Comparison of ENCODE assay signal across 10 mouse cellular contexts in the genomic region with DNA sequence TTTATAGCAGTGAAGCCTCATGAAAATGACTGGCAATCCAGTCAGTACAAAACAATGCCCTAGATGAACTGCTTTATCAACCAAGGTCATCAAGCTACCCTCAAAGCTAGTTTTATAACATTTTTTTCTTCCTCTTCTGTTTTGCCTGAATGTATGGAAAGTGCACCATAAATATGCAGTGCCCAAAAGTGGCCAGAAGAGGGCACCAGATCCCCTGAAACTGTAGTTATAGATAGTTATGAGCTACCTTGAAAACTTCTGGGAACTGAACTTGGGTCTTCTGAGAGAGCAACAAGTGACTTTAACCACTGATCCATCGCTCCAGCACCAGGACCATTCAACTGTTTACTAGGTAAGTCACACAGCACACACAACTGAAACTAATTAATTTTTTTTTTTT. TPM values are rescaled to one million over a fixed set of nuclear protein-coding genes. Genes with fewer than 3 reads are reported as not detected.
DNase-seq lines count a peak whose midpoint lies in the region; ATAC-seq and TF ChIP-seq lines count a peak whose summit lies in the region.
"Had no signal": no experiment of that assay in that cellular context is flagged by ENCODE, and none has a peak within 500 bp of the region (broad histone marks: within the 10 kb centered on the region; RNA-seq: fewer than 3 reads in every experiment).

No protein-coding gene starts in this region.

- no peak overlapping the region for H3K4me2 ChIP-seq in forebrain, embryonic 14.5 days (ENCODE audit: low read length)
- H3K4me2 ChIP-seq in forebrain, embryonic 15.5 days (replicated peaks), result no peak overlapping the region
- H3K4me2 ChIP-seq in liver, embryonic 11.5 days, result no peak overlapping the region
- H3K4me2 ChIP-seq in limb, embryonic 11.5 days (ENCODE audit: low read depth, severe bottlenecking), result no peak overlapping the region

- H3K27me3 ChIP-seq in forebrain, embryonic 14.5 days (replicated peaks; ENCODE audit: control insufficient read depth, insufficient read depth, low read length), result no peaks in the 10 kb centered on the region
- no peaks in the 10 kb centered on the region for H3K27me3 ChIP-seq in forebrain, embryonic 15.5 days
- no peaks in the 10 kb centered on the region for H3K27me3 ChIP-seq in liver, embryonic 11.5 days (replicated peaks; ENCODE audit: control insufficient read depth, insufficient read depth, low read length)
- H3K27me3 ChIP-seq in MEL (ENCODE audit: control insufficient read depth in 1 of 2, insufficient read depth in 2 of 2, low read length in 2 of 2), result no peaks in the 10 kb centered on the region
- H3K27me3 ChIP-seq in limb, embryonic 11.5 days (ENCODE audit: control insufficient read depth, insufficient read depth, low read length), result no peaks in the 10 kb centered on the region

- 59% methylated on average over 1 of the region's 1 CpGs for WGBS in forebrain, embryonic 14.5 days
- 77% methylated on average over 1 of the region's 1 CpGs for WGBS in forebrain, embryonic 15.5 days
- 44% methylated on average over 1 of the region's 1 CpGs for WGBS in liver, embryonic 11.5 days
- 43% methylated on average over 1 of the region's 1 CpGs for WGBS in limb, embryonic 11.5 days

- H3K36me3 ChIP-seq in forebrain, embryonic 14.5 days (ENCODE audit: control insufficient read depth, insufficient read depth, low read length), result no peaks in the 10 kb centered on the region
- no peaks in the 10 kb centered on the region for H3K36me3 ChIP-seq in forebrain, embryonic 15.5 days
- H3K36me3 ChIP-seq in liver, embryonic 11.5 days (ENCODE audit: control insufficient read depth, insufficient read depth, low read length), result no peaks in the 10 kb centered on the region
- H3K36me3 ChIP-seq in MEL (ENCODE audit: control insufficient read depth in 1 of 2, insufficient read depth in 2 of 2, low read length in 2 of 2), result no peaks in the 10 kb centered on the region
- H3K36me3 ChIP-seq in limb, embryonic 11.5 days (ENCODE audit: control insufficient read depth, insufficient read depth, low read length), result no peaks in the 10 kb centered on the region

- no peaks in the 10 kb centered on the region for H3K9me3 ChIP-seq in forebrain, embryonic 14.5 days (replicated peaks; ENCODE audit: control insufficient read depth, low read length)
- H3K9me3 ChIP-seq in forebrain, embryonic 15.5 days, result no peaks in the 10 kb centered on the region
- no peaks in the 10 kb centered on the region for H3K9me3 ChIP-seq in liver, embryonic 11.5 days (ENCODE audit: control insufficient read depth, low read length)
- H3K9me3 ChIP-seq in MEL (replicated peaks; ENCODE audit: insufficient read depth, low read length), result no peaks in the 10 kb centered on the region
- no peaks in the 10 kb centered on the region for H3K9me3 ChIP-seq in limb, embryonic 11.5 days (ENCODE audit: control insufficient read depth, low read length)

- no peaks in the 10 kb centered on the region for H3K4me1 ChIP-seq in forebrain, embryonic 14.5 days (ENCODE audit: control insufficient read depth, insufficient read depth, low read length)
- no peaks in the 10 kb centered on the region for H3K4me1 ChIP-seq in forebrain, embryonic 15.5 days
- no peaks in the 10 kb centered on the region for H3K4me1 ChIP-seq in liver, embryonic 11.5 days (replicated peaks; ENCODE audit: control insufficient read depth, insufficient read depth, low read length)
- H3K4me1 ChIP-seq in MEL (ENCODE audit: control insufficient read depth in 1 of 2, insufficient read depth in 2 of 2, low read length in 2 of 2), result no peaks in the 10 kb centered on the region
- no peaks in the 10 kb centered on the region for H3K4me1 ChIP-seq in limb, embryonic 11.5 days (ENCODE audit: control insufficient read depth, insufficient read depth, low read length)

- H3K4me3 ChIP-seq in forebrain, embryonic 14.5 days (ENCODE audit: low read depth, low read length), result no peak overlapping the region
- no peak overlapping the region for H3K4me3 ChIP-seq in forebrain, embryonic 15.5 days
- no peak overlapping the region for H3K4me3 ChIP-seq in liver, embryonic 11.5 days (ENCODE audit: low read depth, low read length)
- H3K4me3 ChIP-seq in MEL (ENCODE audit: control insufficient read depth in 1 of 2, insufficient read depth in 1 of 2, low read depth in 2 of 2, low read length in 2 of 2), result no peak overlapping the region
- H3K4me3 ChIP-seq in limb, embryonic 11.5 days (ENCODE audit: low read depth, low read length), result no peak overlapping the region
- H3K4me3 ChIP-seq: erythroblast, embryonic 14.5 days had no signal

- TF ChIP-seq POLR2A in MEL (IDR thresholded peaks at IDR 0.05; ENCODE audit: control insufficient read depth in 1 of 2, insufficient read depth in 1 of 2, low read depth in 1 of 2, low read length in 2 of 2, poor library complexity in 1 of 2), result no peak

- no peak for TF ChIP-seq EP300 in MEL (IDR thresholded peaks at IDR 0.05; ENCODE audit: low read depth in 1 of 2, low read length in 2 of 2)

- no peak overlapping the region for H3K9ac ChIP-seq in forebrain, embryonic 14.5 days (ENCODE audit: low read length)
- H3K9ac ChIP-seq in forebrain, embryonic 15.5 days (replicated peaks), result no peak overlapping the region
- H3K9ac ChIP-seq in liver, embryonic 11.5 days (ENCODE audit: low read depth, low read length), result no peak overlapping the region
- no peak overlapping the region for H3K9ac ChIP-seq in MEL (ENCODE audit: control insufficient read depth, low read depth, low read length, poor library complexity, severe bottlenecking)
- H3K9ac ChIP-seq in limb, embryonic 11.5 days (ENCODE audit: low read length), result no peak overlapping the region

- no peaks in the 10 kb centered on the region for H3K79me2 ChIP-seq in MEL (ENCODE audit: control insufficient read depth, insufficient read depth, low read length, poor library complexity)

- TF ChIP-seq CTCF in MEL (IDR thresholded peaks at IDR 0.05 in 2 of 3, conservative IDR thresholded peaks at IDR 0.05 in 1 of 3; ENCODE audit: control insufficient read depth in 1 of 3, insufficient read depth in 1 of 3, low read depth in 2 of 3, low read length in 3 of 3, poor library complexity in 1 of 3, severe bottlenecking in 1 of 3), result peak; percentile 50 to 70 (median 68)

- peak; percentile 0 for DNase-seq in forebrain, embryonic 14.5 days (ENCODE audit: low spot score)
- peak; percentile 6 for DNase-seq in liver
- DNase-seq in liver, embryonic 11.5 days (ENCODE audit: low spot score), result no peak
- peak; percentile 46 for DNase-seq in MEL (ENCODE audit: low read depth, low spot score)
- DNase-seq in limb, embryonic 11.5 days (ENCODE audit: low spot score), result peak; percentile 27
- no peak for DNase-seq in yolk sac, embryonic 10.5 days (ENCODE audit: low spot score)
- DNase-seq in ovary, postnatal 36 days (ENCODE audit: low spot score), result no peak

- H3K27ac ChIP-seq in forebrain, embryonic 14.5 days (ENCODE audit: low read depth, low read length), result no peak overlapping the region
- no peak overlapping the region for H3K27ac ChIP-seq in forebrain, embryonic 15.5 days (replicated peaks)
- no peak overlapping the region for H3K27ac ChIP-seq in liver, embryonic 11.5 days (ENCODE audit: low read depth, low read length)
- no peak overlapping the region for H3K27ac ChIP-seq in MEL (ENCODE audit: control insufficient read depth, low read depth, low read length)
- no peak overlapping the region for H3K27ac ChIP-seq in limb, embryonic 11.5 days (replicated peaks; ENCODE audit: low read depth, low read length)

- peak; percentile 65 for TF ChIP-seq RAD21 in MEL (IDR thresholded peaks at IDR 0.05; ENCODE audit: low read depth, low read length)

- no peak for ATAC-seq in forebrain, embryonic 14.5 days
- ATAC-seq in forebrain, embryonic 15.5 days (replicated peaks), result no peak
- no peak for ATAC-seq in liver, embryonic 11.5 days (replicated peaks; ENCODE audit: low FRiP score)
- ATAC-seq in limb, embryonic 11.5 days (ENCODE audit: insufficient number of reproducible peaks, low FRiP score, low TSS enrichment, low read depth), result no peak

TF ChIP-seq in MEL, 35 proteins besides CTCF, POLR2A, EP300 and RAD21:
- no peak for TF ChIP-seq MAFK (IDR thresholded peaks at IDR 0.05; ENCODE audit: borderline replicate concordance, low read depth, low read length)
- no peak for TF ChIP-seq ELF1 (IDR thresholded peaks at IDR 0.05; ENCODE audit: low read depth, low read length)
- no peak for TF ChIP-seq SIN3A (IDR thresholded peaks at IDR 0.05; ENCODE audit: low read length)
- no peak for TF ChIP-seq MAX (IDR thresholded peaks at IDR 0.05; ENCODE audit: low read length)
- TF ChIP-seq USF1 (IDR thresholded peaks at IDR 0.05; ENCODE audit: low read depth, low read length), result no peak
- TF ChIP-seq KAT2A (conservative IDR thresholded peaks at IDR 0.05; ENCODE audit: low read depth, low read length), result no peak
- TF ChIP-seq POLR2AphosphoS5 (IDR thresholded peaks at IDR 0.05; ENCODE audit: borderline replicate concordance, low read depth, low read length), result no peak
- TF ChIP-seq ZC3H11A (IDR thresholded peaks at IDR 0.05; ENCODE audit: low read depth, low read length), result peak; percentile 20; the same call in 1 of the 2 replicates
- peak; percentile 64 for TF ChIP-seq SMC3 (IDR thresholded peaks at IDR 0.05; ENCODE audit: low read depth, low read length)
TF ChIP-seq in MEL: peak in this region for 2.

RNA-seq across cellular contexts. Expression of gene Klhl13, which starts 36.8 kb away (rescaled TPM):
- 118 and 129 TPM in 2 replicates for polyA plus RNA-seq in forebrain, embryonic 14.5 days (2014; fragmentation: Nextera tagmentation; extraction: Ambion mirVana)
- 90.9 and 99.6 TPM in 2 replicates for polyA plus RNA-seq in forebrain, embryonic 15.5 days (2015; fragmentation: Nextera tagmentation; extraction: Ambion mirVana)
- 17.2 and 20.8 TPM in 2 replicates for polyA plus RNA-seq in liver, embryonic 11.5 days (2014; fragmentation: Nextera tagmentation; extraction: Ambion mirVana)
- not detected in 2 replicates for total RNA-seq in MEL (2012; rRNA removed)
- polyA plus RNA-seq in MEL (2012; ENCODE audit: insufficient read depth in 1 of 2, insufficient read length in 2 of 2, low read depth in 1 of 2, low replicate concordance in 2 of 2, missing spikeins in 1 of 2), result not detected
- polyA plus RNA-seq in limb, embryonic 11.5 days (2014; fragmentation: Nextera tagmentation; extraction: Ambion mirVana), result 44.8 and 48.5 TPM in 2 replicates
- total RNA-seq: megakaryocyte-erythroid progenitor cell, adult 5-6 weeks had no signal
- polyA plus RNA-seq: erythroblast, embryonic 14.5 days had no signal

Comparison
In these comparisons a context has a peak if more than half of its experiments do, and no peak if none do; other contexts are left out.
1. DNase-seq: peak in forebrain, embryonic 14.5 days (single experiment), liver (single experiment), MEL (single experiment) and limb, embryonic 11.5 days (single experiment); none in liver, embryonic 11.5 days (single experiment), yolk sac, embryonic 10.5 days (single experiment) and ovary, postnatal 36 days (single experiment).
2. RNA of gene Klhl13, which starts 36.8 kb away (polyA plus RNA-seq): 118 to 129 TPM in forebrain, embryonic 14.5 days, 90.9 to 99.6 TPM in forebrain, embryonic 15.5 days, 44.8 to 48.5 TPM in limb, embryonic 11.5 days and 17.2 to 20.8 TPM in liver, embryonic 11.5 days; not detected in MEL; every median in the first group is over 10 times any median in the second.